Mouse (Mus musculus): ENCODE measurements around the gene Micu1. TPM values are rescaled to one million over a fixed set of nuclear protein-coding genes. Genes with fewer than 3 reads are reported as not detected.
"Not testable (repeated sequence)": the region's sequence is repeated elsewhere in the genome, so short reads cannot be mapped to it uniquely, and the experiment has no call there.

The Micu1 gene
- polyA plus RNA-seq, 1 experiment from 2014 or later = 52.4 TPM

- ChIA-PET CTCF (interaction anchor here (0.8 to 1.9 kb wide), 6 partner anchors 16 to 530 kb away, joined by 3 to 5 read pairs (median 4); partner anchors contain the start of gene Oit3), POLR2A (interaction anchor here (0.7 kb wide), 1 partner anchor 462 kb away, joined by 6 read pairs; no protein-coding TSS in a partner anchor)
- no peaks in the 10 kb centered on the region for H3K27me3 ChIP-seq
- DNase-seq (ENCODE audit: low read depth, low spot score) (no peak), ATAC-seq (no peak)
- no peak for TF ChIP-seq CTCF (IDR thresholded peaks at IDR 0.05)
- in situ Hi-C loops (cut with MboI; ENCODE audit: low pct_unique_long_range_greater_than_20kb) = loop anchor here (10.0 kb wide), 2 partner anchors 560 to 700 kb away; no protein-coding TSS in a partner anchor
Observed at GRCm38 (mm10) chr10:59864232-59864875, 162.1 kb downstream of the Micu1 start.

DNA sequence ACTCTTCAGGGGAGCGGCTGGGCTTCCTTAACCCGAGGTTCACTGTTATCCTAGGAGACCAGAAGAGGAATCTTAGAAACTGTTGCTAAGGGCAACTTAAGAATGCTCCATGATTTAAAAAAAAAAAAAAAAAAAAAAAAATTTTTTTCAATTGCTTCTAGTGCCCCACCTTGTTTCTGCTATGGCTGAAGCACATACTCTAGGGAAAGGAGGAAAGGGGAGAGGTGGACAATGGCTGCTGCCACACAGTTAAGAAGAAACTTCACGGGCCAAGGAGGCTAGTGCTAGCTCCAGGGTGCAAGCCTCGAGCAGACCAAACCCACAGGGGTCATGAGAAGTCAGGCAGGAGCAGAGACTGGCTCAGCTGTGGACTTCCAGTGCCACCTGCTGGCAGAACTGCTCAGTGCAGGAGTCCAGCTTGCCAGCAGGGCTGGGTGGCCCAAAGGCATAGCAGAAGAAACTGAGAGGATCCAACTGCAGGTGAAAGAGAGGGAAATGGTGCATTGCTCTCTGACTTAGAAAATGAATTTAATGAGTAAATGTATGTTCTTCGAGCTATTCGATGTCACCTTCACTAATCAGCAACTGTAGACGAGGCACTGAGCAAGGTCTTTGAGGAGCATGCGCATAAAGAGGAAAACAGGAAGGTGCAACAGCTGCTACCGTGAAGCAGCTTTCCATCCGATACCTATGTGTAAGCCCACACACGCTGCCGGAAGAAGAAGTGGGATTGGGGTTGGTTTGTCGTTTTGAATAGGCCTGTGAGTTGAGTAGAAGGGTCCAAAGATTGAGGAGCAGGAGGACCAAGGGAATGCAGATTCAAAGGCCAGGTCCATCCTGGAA is 162.8 kb downstream of the Micu1 start:
- ATAC-seq (peak; percentile 76), DNase-seq (ENCODE audit: low read depth, low spot score) (peak; percentile 17)
- no peaks in the 10 kb centered on the region for H3K27me3 ChIP-seq
- ChIA-PET CTCF (interaction anchor here (0.8 to 1.9 kb wide), 7 partner anchors 16 to 530 kb away, joined by 3 to 5 read pairs (median 3); partner anchors contain the start of gene Oit3), POLR2A (interaction anchor here (0.5 to 0.7 kb wide), 2 partner anchors 429 to 462 kb away, joined by 3 to 6 read pairs; no protein-coding TSS in a partner anchor)
- in situ Hi-C loops (cut with MboI; ENCODE audit: low pct_unique_long_range_greater_than_20kb) = loop anchor here (10.0 kb wide), 2 partner anchors 560 to 700 kb away; no protein-coding TSS in a partner anchor
- no peak for TF ChIP-seq CTCF (IDR thresholded peaks at IDR 0.05)

GRCm38 (mm10) chr10:59868266-59868665 is 166.0 kb downstream of the Micu1 start:
- in situ Hi-C loops (cut with MboI; ENCODE audit: low pct_unique_long_range_greater_than_20kb) = loop anchor here (10.0 kb wide), 2 partner anchors 563 to 703 kb away; no protein-coding TSS in a partner anchor
- POLR2A ChIA-PET = no interaction called here
- no peak for TF ChIP-seq CTCF (IDR thresholded peaks at IDR 0.05)
- CTCF ChIA-PET = no interaction called here
- ATAC-seq (no peak), DNase-seq (ENCODE audit: low read depth, low spot score) (no peak)
- H3K27me3 ChIP-seq = no peaks in the 10 kb centered on the region

- CTCF ChIA-PET = no interaction called here
- no peak for TF ChIP-seq CTCF (IDR thresholded peaks at IDR 0.05)
- H3K27me3 ChIP-seq = no peaks in the 10 kb centered on the region
- ATAC-seq (no peak), DNase-seq (ENCODE audit: low read depth, low spot score) (no peak)
- in situ Hi-C loops (cut with MboI; ENCODE audit: low pct_unique_long_range_greater_than_20kb) = no loop called here
- POLR2A ChIA-PET = no interaction called here
Observed at GRCm38 (mm10) chr10:59870038-59870437, 167.8 kb downstream of the Micu1 start.

DNA sequence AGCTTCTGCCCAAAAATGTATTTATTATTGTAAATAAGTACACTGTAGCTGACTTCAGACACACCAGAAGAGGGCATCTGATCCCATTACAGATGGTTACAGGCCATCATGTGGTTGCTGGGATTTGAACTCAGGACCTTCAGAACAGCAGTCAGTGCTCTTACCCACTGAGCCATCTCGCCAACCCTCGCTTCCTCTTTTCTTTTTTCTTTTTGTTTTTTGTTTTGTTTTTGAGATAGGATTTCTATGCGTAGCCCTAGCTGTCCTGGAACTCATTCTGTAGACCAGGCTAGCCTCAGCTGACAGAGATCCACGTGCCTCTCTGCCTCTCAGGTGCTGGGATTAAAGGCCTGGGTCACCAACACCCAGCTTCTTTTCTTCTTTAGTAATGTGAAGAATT is 170.4 kb downstream of the Micu1 start:
- in situ Hi-C loops (cut with MboI; ENCODE audit: low pct_unique_long_range_greater_than_20kb); CTCF ChIA-PET; H3K27me3 ChIP-seq; DNase-seq (ENCODE audit: low read depth, low spot score); ATAC-seq: not testable (repeated sequence)
- POLR2A ChIA-PET = interaction anchor here (0.7 kb wide), 1 partner anchor 460 kb away, joined by 3 read pairs; no protein-coding TSS in a partner anchor

GRCm38 (mm10) chr10:59873206-59873605 is 170.9 kb downstream of the Micu1 start:
- in situ Hi-C loops (cut with MboI; ENCODE audit: low pct_unique_long_range_greater_than_20kb) = no loop called here
- no peaks in the 10 kb centered on the region for H3K27me3 ChIP-seq
- TF ChIP-seq CTCF (IDR thresholded peaks at IDR 0.05) = no peak
- ChIA-PET CTCF (no interaction called here), POLR2A (no interaction called here)
- no peak for DNase-seq (ENCODE audit: low read depth, low spot score)
- ATAC-seq = no peak

- DNase-seq (ENCODE audit: low read depth, low spot score) (no peak), ATAC-seq (no peak)
- no peaks in the 10 kb centered on the region for H3K27me3 ChIP-seq
- ChIA-PET CTCF (no interaction called here), POLR2A (no interaction called here)
- TF ChIP-seq CTCF (IDR thresholded peaks at IDR 0.05) = no peak
- in situ Hi-C loops (cut with MboI; ENCODE audit: low pct_unique_long_range_greater_than_20kb) = no loop called here
Observed at GRCm38 (mm10) chr10:59873613-59874012, 171.3 kb downstream of the Micu1 start.

DNA sequence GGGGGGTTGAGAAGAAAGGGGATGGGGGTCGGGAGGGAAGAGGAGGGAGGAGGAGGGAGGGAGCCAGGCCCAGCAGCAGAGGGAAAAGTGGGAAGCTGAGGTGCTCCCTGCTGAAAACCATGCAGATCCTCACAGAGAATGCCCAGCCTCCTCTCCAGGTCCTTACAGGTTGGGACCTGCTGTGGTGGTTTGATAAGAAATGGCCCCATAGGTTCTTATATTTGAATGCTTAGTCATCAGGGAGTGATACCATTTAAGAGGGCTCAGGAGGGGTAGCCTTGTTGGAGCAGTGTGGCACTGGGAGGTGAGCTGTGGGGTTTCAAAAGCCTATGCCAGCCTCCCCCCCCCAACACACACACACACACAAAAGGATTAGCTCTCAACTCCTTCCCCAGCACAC is 173.1 kb downstream of the Micu1 start:
- CTCF ChIA-PET = interaction anchor here (0.7 kb wide), 1 partner anchor 450 kb away, joined by 3 read pairs; no protein-coding TSS in a partner anchor
- in situ Hi-C loops (cut with MboI; ENCODE audit: low pct_unique_long_range_greater_than_20kb) = no loop called here
- no peaks in the 10 kb centered on the region for H3K27me3 ChIP-seq
- POLR2A ChIA-PET = interaction anchor here (0.6 kb wide), 1 partner anchor 327 kb away, joined by 6 read pairs; no protein-coding TSS in a partner anchor
- DNase-seq (ENCODE audit: low read depth, low spot score) (no peak), ATAC-seq (no peak)
- TF ChIP-seq CTCF (IDR thresholded peaks at IDR 0.05) = no peak

- CTCF ChIA-PET; DNase-seq (ENCODE audit: low read depth, low spot score); in situ Hi-C loops (cut with MboI; ENCODE audit: low pct_unique_long_range_greater_than_20kb); H3K27me3 ChIP-seq; ATAC-seq; POLR2A ChIA-PET: not testable (repeated sequence)
Observed at GRCm38 (mm10) chr10:59876698-59877097, 174.4 kb downstream of the Micu1 start.

- POLR2A ChIA-PET = no interaction called here
- CTCF ChIA-PET = no interaction called here
- no peaks in the 10 kb centered on the region for H3K27me3 ChIP-seq
- DNase-seq (ENCODE audit: low read depth, low spot score) (no peak), ATAC-seq (no peak)
- TF ChIP-seq CTCF (IDR thresholded peaks at IDR 0.05) = no peak
- in situ Hi-C loops (cut with MboI; ENCODE audit: low pct_unique_long_range_greater_than_20kb) = no loop called here
Observed at GRCm38 (mm10) chr10:59877421-59878117, 175.3 kb downstream of the Micu1 start.

Measured in Patski (cell line).